Mouse (Mus musculus): ENCODE data around the gene Bloc1s1.

- TF ChIP-seq CTCF (IDR thresholded peaks at IDR 0.05) (no peak), POLR2A (IDR thresholded peaks at IDR 0.05; ENCODE audit: insufficient read depth, low read depth, low read length) (no peak)
Observed at GRCm38 (mm10) chr10:128929638-128930378, 6.0 kb upstream of the Bloc1s1 start.
